Mouse (Mus musculus): ENCODE data around the gene Sema6c. TPM values are rescaled to one million over a fixed set of nuclear protein-coding genes. Genes with fewer than 3 reads are reported as not detected.
"Not testable (repeated sequence)": the region's sequence is repeated elsewhere in the genome, so short reads cannot be mapped to it uniquely, and the experiment has no call there.

Gene Sema6c
- polyA plus RNA-seq, 1 experiment from 2014 or later = 22.8 TPM

- H3K9ac ChIP-seq (ENCODE audit: low read length); DNase-seq (ENCODE audit: low spot score); H3K4me3 ChIP-seq (ENCODE audit: low read depth, low read length); H3K4me1 ChIP-seq (ENCODE audit: control insufficient read depth, insufficient read depth, low read length); H3K27ac ChIP-seq (ENCODE audit: low read depth, low read length); H3K9me3 ChIP-seq (replicated peaks; ENCODE audit: control insufficient read depth, low read length); H3K27me3 ChIP-seq (replicated peaks; ENCODE audit: control insufficient read depth, insufficient read depth, low read length); ATAC-seq; H3K4me2 ChIP-seq (ENCODE audit: low read length): not testable (repeated sequence)
- WGBS = 86% methylated on average over 9 of the region's 10 CpGs
- peaks cover 14% of the 10 kb centered on the region for H3K36me3 ChIP-seq (ENCODE audit: control insufficient read depth, insufficient read depth, low read length)
These were observed 52.8 kb downstream of the Sema6c start for GRCm38 (mm10) chr3:95212889-95213608.

GRCm38 (mm10) chr3:95213609-95213975 is 53.3 kb downstream of the Sema6c start:
- Histone ChIP-seq H3K36me3 (ENCODE audit: control insufficient read depth, insufficient read depth, low read length) (peaks cover 18% of the 10 kb centered on the region), H3K4me1 (ENCODE audit: control insufficient read depth, insufficient read depth, low read length) (peaks cover 5% of the 10 kb centered on the region; the same call in 1 of the 2 replicates), H3K27me3 (replicated peaks; ENCODE audit: control insufficient read depth, insufficient read depth, low read length) (no peaks in the 10 kb centered on the region), H3K9me3 (replicated peaks; ENCODE audit: control insufficient read depth, low read length) (no peaks in the 10 kb centered on the region), H3K9ac (ENCODE audit: low read length) (no peak overlapping the region), H3K4me3 (ENCODE audit: low read depth, low read length) (no peak overlapping the region), H3K4me2 (ENCODE audit: low read length) (no peak overlapping the region), H3K27ac (ENCODE audit: low read depth, low read length) (no peak overlapping the region)
- DNase-seq (ENCODE audit: low spot score) (no peak), ATAC-seq (no peak)
- 96% methylated on average over 1 of the region's 1 CpGs for WGBS

GRCm38 (mm10) chr3:95216655-95217254 is 56.5 kb downstream of the Sema6c start:
- peak overlapping the region; percentile 91 for H3K9ac ChIP-seq (ENCODE audit: low read length)
- H3K4me3 ChIP-seq (ENCODE audit: low read depth, low read length) = peak overlapping the region; percentile 71
- H3K27ac ChIP-seq (ENCODE audit: low read depth, low read length) = peak overlapping the region; percentile 94; the same call in 1 of the 2 replicates
- H3K4me1 ChIP-seq (ENCODE audit: control insufficient read depth, insufficient read depth, low read length) = peaks cover 5% of the 10 kb centered on the region; the same call in 1 of the 2 replicates
- WGBS = 22% methylated on average over 4 of the region's 4 CpGs
- DNase-seq (ENCODE audit: low spot score) (no peak), ATAC-seq (no peak)
- peak overlapping the region; percentile 41 for H3K4me2 ChIP-seq (ENCODE audit: low read length)
- no peaks in the 10 kb centered on the region for H3K27me3 ChIP-seq (replicated peaks; ENCODE audit: control insufficient read depth, insufficient read depth, low read length)
- H3K9me3 ChIP-seq (replicated peaks; ENCODE audit: control insufficient read depth, low read length) = no peaks in the 10 kb centered on the region
- peaks cover 44% of the 10 kb centered on the region for H3K36me3 ChIP-seq (ENCODE audit: control insufficient read depth, insufficient read depth, low read length)

GRCm38 (mm10) chr3:95217255-95218134 is 57.2 kb downstream of the Sema6c start, which contains the start of gene Gabpb2:
Gabpb2 (minus strand) TSS chr3:95217916.
- peak within 1 kb of the TSS; percentile 71 for H3K4me3 ChIP-seq (ENCODE audit: low read depth, low read length)
- WGBS = under 1% methylated on average over 56 of the region's 56 CpGs
- peaks cover 44% of the 10 kb centered on the region for H3K36me3 ChIP-seq (ENCODE audit: control insufficient read depth, insufficient read depth, low read length)

GRCm38 (mm10) chr3:95218466-95219137 is 58.3 kb downstream of the Sema6c start:
- Histone ChIP-seq H3K4me3 (ENCODE audit: low read depth, low read length) (peak overlapping the region; percentile 71; the same call in 1 of the 2 replicates), H3K4me2 (ENCODE audit: low read length) (peak overlapping the region; percentile 41), H3K27me3 (replicated peaks; ENCODE audit: control insufficient read depth, insufficient read depth, low read length) (no peaks in the 10 kb centered on the region), H3K9me3 (replicated peaks; ENCODE audit: control insufficient read depth, low read length) (no peaks in the 10 kb centered on the region), H3K9ac (ENCODE audit: low read length) (no peak overlapping the region), H3K27ac (ENCODE audit: low read depth, low read length) (peak overlapping the region; percentile 94; the same call in 1 of the 2 replicates), H3K36me3 (ENCODE audit: control insufficient read depth, insufficient read depth, low read length) (peaks cover 54% of the 10 kb centered on the region), H3K4me1 (ENCODE audit: control insufficient read depth, insufficient read depth, low read length) (peaks cover 5% of the 10 kb centered on the region; the same call in 1 of the 2 replicates)
- DNase-seq (ENCODE audit: low spot score) (no peak), ATAC-seq (no peak)
- WGBS = 78% methylated on average over 6 of the region's 6 CpGs

More at GRCm38 (mm10) chr3:95217255-95218134, 57.2 kb downstream of the Sema6c start, which contains the start of gene Gabpb2:
- DNase-seq (ENCODE audit: low spot score) (peak; percentile 95), ATAC-seq (peak; percentile 88)
- Histone ChIP-seq H3K27ac (ENCODE audit: low read depth, low read length) (peak within 1 kb of the TSS; percentile 94), H3K27me3 (replicated peaks; ENCODE audit: control insufficient read depth, insufficient read depth, low read length) (no peaks in the 10 kb centered on the region), H3K4me1 (ENCODE audit: control insufficient read depth, insufficient read depth, low read length) (peaks cover 5% of the 10 kb centered on the region; the same call in 1 of the 2 replicates), H3K4me2 (ENCODE audit: low read length) (peak within 1 kb of the TSS; percentile 41), H3K9ac (ENCODE audit: low read length) (peak within 1 kb of the TSS; percentile 91), H3K9me3 (replicated peaks; ENCODE audit: control insufficient read depth, low read length) (no peaks in the 10 kb centered on the region)

- Histone ChIP-seq H3K36me3 (ENCODE audit: control insufficient read depth, insufficient read depth, low read length) (peaks cover 63% of the 10 kb centered on the region), H3K27me3 (replicated peaks; ENCODE audit: control insufficient read depth, insufficient read depth, low read length) (no peaks in the 10 kb centered on the region), H3K27ac (ENCODE audit: low read depth, low read length) (no peak overlapping the region), H3K9ac (ENCODE audit: low read length) (no peak overlapping the region), H3K4me3 (ENCODE audit: low read depth, low read length) (no peak overlapping the region), H3K4me1 (ENCODE audit: control insufficient read depth, insufficient read depth, low read length) (peaks cover 24% of the 10 kb centered on the region), H3K4me2 (ENCODE audit: low read length) (no peak overlapping the region), H3K9me3 (replicated peaks; ENCODE audit: control insufficient read depth, low read length) (no peaks in the 10 kb centered on the region)
- ATAC-seq (no peak), DNase-seq (ENCODE audit: low spot score) (no peak)
- WGBS = 100% methylated on average over 2 of the region's 2 CpGs
These were observed 62.8 kb downstream of the Sema6c start for GRCm38 (mm10) chr3:95223041-95223440.

Small RNA genes within 50 kb of the gene (microRNA-seq; reads per million reads assigned to microRNA genes)
- gene Mir8099-1 = not detected

Other genes with a start within 250 kb of the Sema6c start
- gene Selenbp1, start 227.4 kb upstream of the Sema6c start, polyA plus RNA-seq (2014; fragmentation: Nextera tagmentation; extraction: Ambion mirVana) = 10.0 TPM in 2 replicates
- gene Rfx5, start 206.4 kb upstream of the Sema6c start, polyA plus RNA-seq (2014; fragmentation: Nextera tagmentation; extraction: Ambion mirVana) = 5.6 and 5.9 TPM in 2 replicates
- gene Pi4kb, start 185.7 kb upstream of the Sema6c start, polyA plus RNA-seq (2014; fragmentation: Nextera tagmentation; extraction: Ambion mirVana) = 28.8 and 31.0 TPM in 2 replicates
- 16.4 and 21.8 TPM in 2 replicates for gene Zfp687, start 145.0 kb upstream of the Sema6c start, polyA plus RNA-seq (2014; fragmentation: Nextera tagmentation; extraction: Ambion mirVana)
- 293 and 334 TPM in 2 replicates for gene Psmd4, start 117.8 kb upstream of the Sema6c start, polyA plus RNA-seq (2014; fragmentation: Nextera tagmentation; extraction: Ambion mirVana)
- gene Pip5k1a, start 53.5 kb upstream of the Sema6c start, polyA plus RNA-seq (2014; fragmentation: Nextera tagmentation; extraction: Ambion mirVana) = 14.2 and 16.4 TPM in 2 replicates
- gene Vps72, start 49.4 kb upstream of the Sema6c start, polyA plus RNA-seq (2014; fragmentation: Nextera tagmentation; extraction: Ambion mirVana) = 225 and 235 TPM in 2 replicates
- gene Tmod4, start 36.0 kb upstream of the Sema6c start, polyA plus RNA-seq (2014; fragmentation: Nextera tagmentation; extraction: Ambion mirVana) = 0.55 and 0.83 TPM in 2 replicates
- gene Scnm1, start 26.4 kb upstream of the Sema6c start, polyA plus RNA-seq (2014; fragmentation: Nextera tagmentation; extraction: Ambion mirVana) = 99.6 and 107 TPM in 2 replicates
- gene Lysmd1, start 26.4 kb upstream of the Sema6c start, polyA plus RNA-seq (2014; fragmentation: Nextera tagmentation; extraction: Ambion mirVana) = 31.4 and 31.8 TPM in 2 replicates
- 2.6 and 2.9 TPM in 2 replicates for gene Tnfaip8l2, start 18.1 kb upstream of the Sema6c start, polyA plus RNA-seq (2014; fragmentation: Nextera tagmentation; extraction: Ambion mirVana)
- 4.0 and 4.3 TPM in 2 replicates for gene Gabpb2, start 57.5 kb downstream of the Sema6c start, polyA plus RNA-seq (2014; fragmentation: Nextera tagmentation; extraction: Ambion mirVana)
- gene Cdc42se1, start 68.3 kb downstream of the Sema6c start, polyA plus RNA-seq (2014; fragmentation: Nextera tagmentation; extraction: Ambion mirVana) = 99.4 and 99.7 TPM in 2 replicates
- gene Mllt11, start 71.7 kb downstream of the Sema6c start, polyA plus RNA-seq (2014; fragmentation: Nextera tagmentation; extraction: Ambion mirVana) = 444 and 548 TPM in 2 replicates
- 0.17 TPM in 1 of 2 replicates, not detected in the other for gene Gm128, start 81.1 kb downstream of the Sema6c start, polyA plus RNA-seq (2014; fragmentation: Nextera tagmentation; extraction: Ambion mirVana)
- gene Bnipl, start 90.7 kb downstream of the Sema6c start, polyA plus RNA-seq (2014; fragmentation: Nextera tagmentation; extraction: Ambion mirVana) = not detected in 2 replicates
- gene Mindy1, start 120.9 kb downstream of the Sema6c start, polyA plus RNA-seq (2014; fragmentation: Nextera tagmentation; extraction: Ambion mirVana) = 48.6 and 50.7 TPM in 2 replicates
- gene Prune1, start 121.6 kb downstream of the Sema6c start, polyA plus RNA-seq (2014; fragmentation: Nextera tagmentation; extraction: Ambion mirVana) = 40.7 and 42.7 TPM in 2 replicates
- gene Anxa9, start 146.7 kb downstream of the Sema6c start, polyA plus RNA-seq (2014; fragmentation: Nextera tagmentation; extraction: Ambion mirVana) = 0.27 and 0.64 TPM in 2 replicates
- 75.8 and 91.8 TPM in 2 replicates for gene Cers2, start 154.3 kb downstream of the Sema6c start, polyA plus RNA-seq (2014; fragmentation: Nextera tagmentation; extraction: Ambion mirVana)
- 42.2 and 48.9 TPM in 2 replicates for gene Setdb1, start 196.7 kb downstream of the Sema6c start, polyA plus RNA-seq (2014; fragmentation: Nextera tagmentation; extraction: Ambion mirVana)
- not detected in 2 replicates for gene 4930558C23Rik, start 242.4 kb downstream of the Sema6c start, polyA plus RNA-seq (2014; fragmentation: Nextera tagmentation; extraction: Ambion mirVana)